Mouse (Mus musculus) brain, embryonic 14.5 days (tissue): ENCODE data around the gene Cfap97d2. TPM values are rescaled to one million over a fixed set of nuclear protein-coding genes. Genes with fewer than 3 reads are reported as not detected.
"Not testable (repeated sequence)": the region's sequence is repeated elsewhere in the genome, so short reads cannot be mapped to it uniquely, and the experiment has no call there.

ENCODE experiments used
- DNase-seq: peaks from one replicate; pipeline ENCODE4 v3.0.0-alpha.2; 2011; ENCODE audit warnings: low read depth
- CTCF ChIP-seq: fragments of 200-500 bp; IDR thresholded peaks from 2 replicates; pipeline ENCODE4 v1.5.1; 2012; ENCODE audit warnings: inconsistent platforms, mild to moderate bottlenecking, moderate library complexity, borderline replicate concordance; ENCODE audit not compliant: insufficient read depth, insufficient read length; ENCODE audit errors: extremely low read depth
- POLR2A ChIP-seq: fragments of 200-500 bp; IDR thresholded peaks from 2 replicates; pipeline ENCODE4 v1.6.1; 2012; ENCODE audit warnings: mild to moderate bottlenecking, inconsistent platforms, borderline replicate concordance; ENCODE audit not compliant: poor library complexity, insufficient read depth, insufficient read length, severe bottlenecking; ENCODE audit errors: extremely low read depth
- polyA plus RNA-seq: library from polyadenylated mRNA; depleted of rRNA; stranded (reverse); fragments of >200 nt; gene quantifications from 2 replicates; pipeline ENCODE4 v1.2.3, GENCODE M21; 2012

Cfap97d2 gene
- polyA plus RNA-seq, 1 experiment, result 2.0 TPM

DNA sequence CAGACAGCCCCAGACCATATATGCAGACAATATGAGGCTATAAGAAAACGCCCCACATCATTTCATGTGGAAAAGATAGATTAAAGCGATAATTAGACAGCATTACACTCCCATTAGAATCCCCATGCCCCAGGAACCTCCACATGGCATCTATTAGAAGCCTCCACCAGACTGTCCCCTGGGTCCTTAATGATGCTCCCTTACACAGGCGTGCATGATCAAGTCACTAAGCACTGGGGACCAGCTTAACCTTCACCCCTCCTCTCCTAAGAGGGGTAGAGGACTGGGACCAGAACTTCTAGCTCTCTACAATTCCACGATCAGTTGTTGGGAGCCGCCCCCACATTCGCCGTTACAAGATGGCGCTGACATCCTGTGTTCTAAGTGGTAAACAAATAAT, 13.3 kb downstream of the Cfap97d2 start:
- TF ChIP-seq CTCF (no peak), POLR2A (no peak)
- DNase-seq, result no peak

DNA sequence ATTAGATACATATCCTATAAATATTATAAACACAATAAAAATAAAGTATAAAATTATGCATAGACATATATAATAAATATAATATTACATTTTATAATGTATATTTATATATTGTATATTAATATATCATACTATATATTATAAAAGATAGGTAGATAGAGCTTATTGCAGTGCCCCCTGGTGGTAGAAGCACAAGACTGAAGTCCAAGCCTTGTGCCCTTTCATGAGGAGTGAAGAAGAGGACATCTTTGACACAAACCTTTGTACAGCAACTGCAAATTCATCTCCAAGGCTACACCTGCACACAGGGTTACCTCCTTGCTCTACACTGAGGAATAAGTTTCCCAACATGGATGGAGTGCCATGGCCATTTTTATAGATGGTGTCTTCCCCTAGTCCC, 20.0 kb downstream of the Cfap97d2 start:
- TF ChIP-seq CTCF, result peak; percentile 49; the same call in 1 of the 2 replicates
- no peak for TF ChIP-seq POLR2A
- peak; percentile 62 for DNase-seq

DNA sequence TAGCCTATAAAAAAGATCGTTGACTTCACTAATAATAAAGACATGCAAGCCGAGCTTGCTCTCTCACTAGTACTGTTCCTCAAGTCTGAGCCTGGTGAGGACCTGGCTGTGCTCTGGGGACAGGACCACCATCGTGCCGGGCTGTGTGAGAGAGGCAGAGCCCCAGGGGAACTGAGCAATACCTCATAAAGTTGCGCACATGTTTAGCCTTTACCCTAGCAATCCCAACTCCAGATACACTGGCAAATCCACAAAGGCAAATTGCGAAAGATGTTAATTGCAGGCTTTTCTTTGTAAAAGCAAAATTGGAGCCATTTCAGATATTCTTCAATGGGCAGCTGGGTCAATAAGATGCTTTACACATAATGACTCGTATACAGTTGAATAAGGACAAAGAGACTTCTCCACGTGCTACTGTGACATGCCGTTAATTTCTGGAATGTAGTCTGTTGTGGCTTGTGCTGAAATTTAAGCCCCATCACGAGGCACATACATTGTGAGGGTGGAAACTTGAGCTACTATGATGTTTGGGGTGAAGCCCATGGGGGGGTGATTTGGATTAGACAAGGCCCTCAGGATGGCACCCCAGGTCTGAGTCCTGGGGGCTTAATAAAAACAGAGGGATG, 21.9 kb downstream of the Cfap97d2 start:
- DNase-seq, result peak; percentile 13

DNA sequence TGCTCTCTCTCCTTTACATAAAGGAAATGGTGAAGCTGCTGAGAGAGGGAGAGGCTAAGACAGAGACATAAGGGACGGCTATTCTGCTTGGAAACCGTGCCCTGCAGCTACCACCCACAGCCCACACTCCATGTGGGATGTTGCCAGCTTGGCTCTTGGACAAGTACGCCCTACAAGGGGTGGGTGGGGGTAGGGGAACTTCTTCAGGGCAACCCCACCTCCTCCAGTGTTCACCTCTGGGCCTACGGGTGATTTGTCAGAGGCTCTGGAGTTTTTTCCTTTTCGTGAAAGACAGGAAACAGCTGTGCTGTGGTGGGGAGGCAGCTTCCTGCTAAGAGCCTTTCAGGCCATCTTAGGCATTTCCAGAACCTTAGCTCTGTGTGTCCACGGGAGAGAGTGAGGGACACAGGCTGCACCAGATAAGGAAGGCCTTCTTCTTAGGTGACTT, 34.7 kb downstream of the Cfap97d2 start:
- TF ChIP-seq POLR2A (no peak), CTCF (no peak)
- peak; percentile 4 for DNase-seq

More for the DNA sequence above, 21.9 kb downstream of the Cfap97d2 start:
- TF ChIP-seq POLR2A (no peak), CTCF (no peak)

DNA sequence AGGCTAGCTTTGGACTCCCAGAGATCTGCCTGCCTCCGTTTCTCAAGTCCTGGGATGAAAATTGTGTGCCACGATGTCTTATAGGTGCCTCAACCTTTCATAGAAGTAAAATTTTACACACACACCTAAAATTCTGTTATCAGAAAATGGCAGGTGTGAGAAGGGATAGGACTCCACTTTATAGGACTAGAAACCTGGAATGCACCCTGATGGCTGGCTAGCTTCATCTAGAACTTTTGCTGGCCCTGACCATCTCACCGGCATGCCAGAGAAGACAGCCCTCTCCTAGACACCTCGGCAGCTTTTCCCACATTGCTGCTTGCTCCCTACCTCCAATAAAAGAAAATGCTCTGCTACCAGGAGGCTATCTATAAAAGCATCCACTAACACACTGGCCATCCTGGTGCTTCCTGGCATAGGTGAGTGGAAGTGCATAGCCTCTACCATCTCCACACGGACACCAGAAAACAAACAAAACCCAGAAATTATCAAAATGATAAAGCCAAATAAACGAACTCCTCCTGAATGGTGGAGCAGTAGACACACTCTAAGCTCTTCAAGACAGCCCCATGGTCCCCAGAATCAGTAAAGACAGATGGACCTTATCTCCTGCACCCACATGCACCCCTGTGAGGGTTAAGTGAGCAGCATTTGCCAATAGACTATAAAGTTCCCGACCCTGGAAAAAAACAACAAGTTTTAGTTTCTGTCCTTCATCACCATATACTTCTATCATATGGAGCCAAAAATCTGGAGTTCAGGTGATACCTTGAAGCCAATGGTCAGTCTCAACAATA, 35.3 kb downstream of the Cfap97d2 start:
- no peak for DNase-seq
- TF ChIP-seq POLR2A, result no peak

DNA sequence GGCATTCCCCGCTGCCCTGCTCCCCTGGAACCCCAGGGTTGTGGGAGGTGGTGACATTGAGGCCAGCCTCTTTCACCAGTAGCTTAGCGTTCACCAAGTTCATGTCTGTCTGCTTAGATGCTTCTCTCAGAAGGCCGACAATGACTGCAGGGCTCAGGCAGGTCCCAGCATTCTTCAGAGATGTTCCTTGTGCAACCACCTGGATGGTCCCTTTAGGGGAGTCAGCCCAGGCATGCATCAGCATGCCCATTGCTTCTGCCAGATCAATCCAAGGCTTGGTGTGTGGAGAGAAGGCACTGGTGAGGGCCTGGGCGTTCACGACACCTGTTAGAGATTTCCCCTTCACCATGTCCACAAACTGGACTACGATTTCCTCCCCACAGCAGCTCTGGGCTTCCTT, 40.5 kb downstream of the Cfap97d2 start:
- DNase-seq, result not testable (repeated sequence)

GRCm38 (mm10) chr8:13747626-13748025, 41.9 kb downstream of the Cfap97d2 start:
- TF ChIP-seq POLR2A (no peak), CTCF (no peak)

DNA sequence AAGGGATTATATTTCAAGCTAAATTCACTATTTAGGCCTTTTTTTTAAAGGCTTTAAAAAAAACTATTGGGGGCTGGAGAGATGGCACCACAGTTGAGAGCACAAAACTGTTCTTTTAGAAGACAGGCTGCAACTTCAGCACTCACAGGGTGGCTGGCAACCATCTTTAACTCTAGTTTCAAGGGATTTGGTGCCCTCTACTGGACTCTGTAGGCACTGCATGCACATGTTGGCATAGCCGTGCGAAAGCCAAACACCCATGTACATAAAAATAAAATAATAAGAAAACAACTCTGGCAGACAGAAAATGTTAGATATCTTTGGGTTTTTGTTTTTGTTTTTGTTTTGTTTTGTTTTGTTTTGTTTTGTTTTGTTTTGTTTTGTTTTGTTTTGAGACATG, 48.0 kb downstream of the Cfap97d2 start:
- TF ChIP-seq CTCF (peak; percentile 75; the same call in 1 of the 2 replicates), POLR2A (no peak)
- DNase-seq, result peak; percentile 62

More at GRCm38 (mm10) chr8:13747626-13748025, 41.9 kb downstream of the Cfap97d2 start:
- no peak for DNase-seq

GRCm38 (mm10) chr8:13756480-13756879, 50.8 kb downstream of the Cfap97d2 start:
- TF ChIP-seq CTCF, result no peak
- no peak for TF ChIP-seq POLR2A
- DNase-seq, result peak; percentile 9

DNA sequence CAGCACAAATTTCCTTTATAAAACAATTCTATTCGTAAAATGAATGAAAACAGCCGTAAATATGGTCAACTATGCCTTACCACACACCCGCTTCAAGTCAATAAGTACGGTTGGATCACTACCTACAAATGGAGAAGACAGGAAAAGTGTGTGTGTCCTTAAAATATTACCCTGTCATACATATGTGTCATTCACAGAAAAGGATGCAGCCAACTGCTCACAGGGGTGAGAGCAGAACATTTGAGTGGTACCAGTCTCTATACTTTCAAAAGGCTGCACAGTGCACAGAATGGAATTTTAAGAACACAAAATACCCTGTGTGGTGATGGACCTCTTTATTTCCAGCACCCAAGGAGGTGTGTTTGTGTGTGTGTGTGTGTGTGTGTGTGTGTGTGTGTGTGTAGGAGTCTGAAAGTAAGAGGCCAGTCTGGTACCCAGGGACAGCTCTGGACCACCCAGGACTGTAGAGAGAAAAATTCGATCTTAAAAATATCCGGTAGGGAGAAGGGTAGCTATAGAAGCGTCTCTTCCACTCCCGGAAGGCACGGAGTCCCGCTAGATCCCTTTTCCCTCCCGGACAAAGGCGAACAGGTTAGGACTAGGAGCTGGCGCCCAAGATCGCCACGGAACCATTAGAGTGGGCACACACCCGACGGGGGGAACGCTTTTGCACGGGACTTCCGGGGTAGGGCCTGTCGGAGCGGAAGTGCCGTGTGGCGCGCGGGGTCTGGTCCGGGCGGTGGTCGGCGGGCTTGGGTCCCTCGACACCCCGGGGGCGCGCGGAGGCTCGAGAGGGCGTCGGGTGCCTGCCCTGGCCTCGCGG, 51.5 kb downstream of the Cfap97d2 start, which contains the start of gene Cdc16:
Gene Cdc16 (plus strand): TSS at position 695 of the 823 bp plus-strand sequence.
- TF ChIP-seq CTCF (no peak), POLR2A (peak; percentile 93)
- DNase-seq, result peak; percentile 96

GRCm38 (mm10) chr8:13757805-13758727, 52.4 kb downstream of the Cfap97d2 start:
- DNase-seq, result peak; percentile 65
- TF ChIP-seq CTCF, result peak; percentile 38; the same call in 1 of the 2 replicates
- TF ChIP-seq POLR2A, result no peak

DNA sequence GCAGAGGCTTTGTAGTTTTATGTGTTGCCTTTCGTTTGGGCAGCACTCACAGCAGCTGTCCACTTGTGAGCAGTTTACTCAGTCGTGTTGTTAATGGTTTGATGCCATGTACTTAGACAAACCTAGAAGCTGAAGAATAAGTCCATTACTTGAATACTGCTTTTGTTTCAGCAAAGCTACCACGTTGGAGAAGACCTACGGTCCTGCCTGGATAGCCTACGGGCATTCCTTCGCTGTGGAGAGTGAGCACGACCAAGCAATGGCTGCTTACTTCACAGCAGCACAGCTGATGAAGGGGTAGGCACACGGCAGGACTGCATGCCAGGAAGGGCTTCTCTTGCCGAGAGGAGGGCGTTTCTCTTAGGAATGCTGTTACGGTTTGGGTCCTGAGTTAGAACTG, 63.5 kb downstream of the Cfap97d2 start:
- DNase-seq, result no peak
- no peak for TF ChIP-seq CTCF
- no peak for TF ChIP-seq POLR2A
